Mouse (Mus musculus) midbrain, postnatal 0 days (tissue): ENCODE data around the gene Zfp367. TPM values are rescaled to one million over a fixed set of nuclear protein-coding genes. Genes with fewer than 3 reads are reported as not detected.
A peak's percentile ranks its signal among the peaks of the same experiment; 100 is the strongest.

Source experiments
- ATAC-seq: fragments of 200-750 bp; cut with Nextera tagmentation; 2 replicates; pipeline ENCODE4 v1.8.0; 2017; ENCODE audit warnings: moderate number of reproducible peaks, mild to moderate bottlenecking, moderate TSS enrichment, moderate library complexity; ENCODE audit not compliant: low FRiP score
- DNase-seq: peaks from one replicate; pipeline ENCODE4 v3.0.0-alpha.2; 2015; ENCODE audit warnings: low spot score
- H3K27ac ChIP-seq: fragments of 300-500 bp; sonication (generic); 2 replicates; pipeline ENCODE4 v1.5.1; 2014; ENCODE audit warnings: low read depth, mild to moderate bottlenecking, low read length, mixed read lengths
- H3K27me3 ChIP-seq: fragments of 300-500 bp; sonication (generic); 2 replicates; pipeline ENCODE4 v1.6.1; 2014; ENCODE audit warnings: low read length, control low read depth, mixed read lengths; ENCODE audit not compliant: insufficient read depth
- H3K36me3 ChIP-seq: fragments of 300-500 bp; sonication (generic); 2 replicates; pipeline ENCODE4 v1.6.1; 2014; ENCODE audit warnings: low read length, control low read depth, mixed read lengths; ENCODE audit not compliant: insufficient read depth
- H3K4me1 ChIP-seq: fragments of 300-500 bp; sonication (generic); 2 replicates; pipeline ENCODE4 v1.6.1; 2014; ENCODE audit warnings: mild to moderate bottlenecking, control low read depth, antibody characterized with exemption, low read length, mixed read lengths; ENCODE audit not compliant: insufficient read depth
- H3K4me2 ChIP-seq: fragments of 300-500 bp; sonication (generic); 2 replicates; pipeline ENCODE4 v1.6.1; 2014; ENCODE audit warnings: low read depth, mild to moderate bottlenecking, low read length, mixed read lengths; ENCODE audit not compliant: poor library complexity, severe bottlenecking
- H3K4me3 ChIP-seq: fragments of 300-500 bp; sonication (generic); 2 replicates; pipeline ENCODE4 v1.5.1; 2014; ENCODE audit warnings: low read depth, mild to moderate bottlenecking, low read length, moderate library complexity
- H3K9ac ChIP-seq: fragments of 300-500 bp; sonication (generic); replicated peaks from 2 replicates; pipeline ENCODE4 v1.6.1; 2014; ENCODE audit warnings: mild to moderate bottlenecking, low read length, moderate library complexity, mixed read lengths; ENCODE audit not compliant: poor library complexity, severe bottlenecking
- H3K9me3 ChIP-seq: fragments of 300-500 bp; sonication (generic); 2 replicates; pipeline ENCODE4 v1.6.1; 2016; ENCODE audit warnings: low read length, control low read depth
- CTCF ChIP-seq: IDR thresholded peaks from 2 replicates; pipeline ENCODE4 v1.5.1; 2016; ENCODE audit warnings: antibody characterized with exemption, mild to moderate bottlenecking
- WGBS: fragments of 180-500 bp; shearing (Covaris S2); extraction: QIAGEN DNeasy Blood & Tissue Kit; methylation state at CpG from one replicate; pipeline ENCODE4 v1.1.7; 2014; 5-methylcytosine and 5-hydroxymethylcytosine counted together
- polyA plus RNA-seq: library from polyadenylated mRNA; unstranded; fragments of >200 nt; fragmentation: Nextera tagmentation; extraction: Ambion mirVana; gene quantifications from 2 replicates; pipeline ENCODE4 v1.2.1, GENCODE M21; 2015
- total RNA-seq: library from RNA; depleted of rRNA; stranded (reverse); fragments of >200 nt; gene quantifications from 2 replicates; pipeline ENCODE4 v1.2.3, GENCODE M21; 2014

The Zfp367 gene
- total and polyA plus RNA-seq, 2 experiments from 2014 or later = 3.4 to 7.1 TPM

DNA sequence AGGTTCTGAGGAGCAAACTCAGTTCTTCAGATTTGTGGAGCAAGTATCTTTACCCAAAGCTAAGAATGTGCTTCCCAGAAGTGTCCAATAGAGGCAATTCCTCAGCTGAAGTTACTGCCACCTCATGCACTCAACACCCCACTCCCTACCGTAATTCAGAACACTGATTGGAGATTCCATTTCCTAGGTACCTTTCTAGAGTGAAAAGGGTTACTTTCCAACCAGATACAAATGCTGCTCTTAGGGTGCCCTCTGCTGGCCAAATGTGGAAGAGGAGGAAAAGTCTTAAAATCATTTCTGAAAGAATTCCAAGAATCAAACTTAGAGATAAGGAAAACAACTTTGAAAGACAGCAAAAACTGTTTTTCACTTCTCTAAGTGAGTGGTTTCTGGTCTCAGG is 59.7 kb downstream of the Zfp367 start:
- ATAC-seq = no peak

DNA sequence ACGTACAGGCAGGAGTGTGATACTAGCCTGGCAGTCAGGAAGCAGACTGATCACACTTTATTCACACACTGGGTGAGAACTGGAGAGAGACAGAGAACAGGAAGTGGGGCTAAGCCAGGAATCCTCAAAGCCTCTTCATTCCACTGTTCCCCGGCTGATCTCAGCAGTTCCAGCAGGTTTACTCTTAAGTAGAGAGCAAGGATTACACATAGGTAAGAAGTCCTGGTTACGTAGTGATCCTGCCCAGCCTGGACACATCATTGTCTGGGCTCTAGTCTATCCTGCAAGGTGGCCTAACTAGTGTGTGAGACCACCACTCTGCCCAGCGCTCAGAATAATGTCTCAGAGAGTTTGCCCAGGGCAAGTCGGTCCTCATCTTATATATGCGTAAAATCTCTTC is 60.2 kb downstream of the Zfp367 start:
- no peak overlapping the region for H3K27ac ChIP-seq
- no peak overlapping the region for H3K9ac ChIP-seq
- DNase-seq (no peak), ATAC-seq (no peak)
- H3K4me3 ChIP-seq = no peak overlapping the region
- H3K4me1 ChIP-seq = no peaks in the 10 kb centered on the region
- H3K4me2 ChIP-seq = no peak overlapping the region
- H3K27me3 ChIP-seq = no peaks in the 10 kb centered on the region
- no peaks in the 10 kb centered on the region for H3K9me3 ChIP-seq
- no peaks in the 10 kb centered on the region for H3K36me3 ChIP-seq
- no peak for TF ChIP-seq CTCF
- 62% methylated on average over 6 of the region's 6 CpGs for WGBS

More for the DNA sequence above, 59.7 kb downstream of the Zfp367 start:
- H3K9me3 ChIP-seq = no peaks in the 10 kb centered on the region
- no peak overlapping the region for H3K4me2 ChIP-seq
- H3K36me3 ChIP-seq = no peaks in the 10 kb centered on the region
- no peaks in the 10 kb centered on the region for H3K27me3 ChIP-seq
- DNase-seq = peak; percentile 78
- H3K4me3 ChIP-seq = no peak overlapping the region
- H3K27ac ChIP-seq = no peak overlapping the region
- H3K9ac ChIP-seq = no peak overlapping the region
- peak; percentile 94 for TF ChIP-seq CTCF
- 7% methylated on average over 1 of the region's 1 CpGs for whole genome bisulfite sequencing
- H3K4me1 ChIP-seq = no peaks in the 10 kb centered on the region

DNA sequence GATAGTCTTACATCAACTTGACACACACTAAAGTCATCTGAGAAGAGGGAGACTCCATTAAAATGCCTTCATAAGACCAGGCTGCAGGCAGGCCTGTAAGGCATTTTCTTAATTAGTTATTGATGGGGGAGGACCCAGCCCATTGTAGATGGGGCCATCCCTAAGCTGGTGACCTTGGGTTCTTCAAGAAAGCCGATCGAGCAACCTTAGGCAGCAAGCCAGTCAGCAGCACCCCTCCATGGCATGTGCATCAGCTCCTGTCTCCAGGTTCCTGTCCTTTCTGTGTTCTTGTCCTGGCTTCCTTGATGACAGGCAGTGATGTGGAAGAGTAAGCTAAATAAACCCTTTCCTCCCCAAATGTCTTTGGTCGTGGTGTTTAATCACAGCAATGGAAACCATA is 60.9 kb downstream of the Zfp367 start:
- Histone ChIP-seq H3K9ac (no peak overlapping the region), H3K27ac (no peak overlapping the region), H3K4me1 (no peaks in the 10 kb centered on the region), H3K4me2 (no peak overlapping the region), H3K36me3 (no peaks in the 10 kb centered on the region), H3K27me3 (no peaks in the 10 kb centered on the region), H3K9me3 (no peaks in the 10 kb centered on the region), H3K4me3 (no peak overlapping the region)
- DNase-seq (no peak), ATAC-seq (no peak)
- 69% methylated on average over 3 of the region's 3 CpGs for WGBS
- TF ChIP-seq CTCF = no peak

DNA sequence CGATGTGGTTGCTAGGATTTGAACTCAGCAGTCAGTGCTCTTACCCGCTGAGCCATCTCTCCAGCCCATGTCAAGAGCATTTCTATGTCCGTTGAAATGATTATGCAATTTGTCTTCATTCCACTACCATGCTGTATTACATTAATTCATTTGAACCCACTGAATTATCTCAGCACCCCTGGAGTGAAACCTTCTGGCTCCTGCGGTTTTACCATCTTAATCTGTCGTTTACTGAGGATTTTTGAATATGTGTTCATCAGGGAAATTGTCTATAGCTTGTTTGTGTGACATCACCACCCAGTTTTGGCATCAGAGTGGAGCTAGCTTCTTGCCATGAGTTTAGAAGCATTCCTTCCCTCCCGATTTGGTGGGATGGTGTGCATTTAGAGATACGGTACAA is 62.0 kb downstream of the Zfp367 start:
- WGBS = 45% methylated on average over 7 of the region's 7 CpGs
- Histone ChIP-seq H3K36me3 (no peaks in the 10 kb centered on the region), H3K4me1 (no peaks in the 10 kb centered on the region), H3K4me2 (no peak overlapping the region), H3K9ac (no peak overlapping the region), H3K27ac (no peak overlapping the region), H3K27me3 (no peaks in the 10 kb centered on the region), H3K4me3 (no peak overlapping the region), H3K9me3 (no peaks in the 10 kb centered on the region)
- no peak for ATAC-seq
- DNase-seq = peak; percentile 37
- no peak for TF ChIP-seq CTCF

DNA sequence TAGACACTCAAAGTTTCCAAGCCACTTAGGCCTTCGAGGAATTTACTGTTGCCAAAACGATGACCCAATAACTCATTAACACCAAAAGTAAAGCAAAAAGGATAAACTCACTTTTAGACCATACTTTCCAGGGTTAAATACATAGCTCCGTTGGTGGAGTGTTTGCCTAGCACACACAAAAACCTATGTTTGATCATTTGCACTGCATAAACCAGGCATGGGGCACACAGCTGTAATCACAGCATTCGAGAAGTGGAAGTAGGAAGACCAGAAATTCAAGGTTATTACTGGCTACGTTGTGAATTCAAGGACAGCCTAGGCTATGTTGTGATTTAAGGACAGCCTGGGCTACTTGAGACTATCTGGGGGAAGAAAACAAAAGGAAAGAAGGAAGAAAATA is 62.7 kb downstream of the Zfp367 start:
- H3K4me3 ChIP-seq = no peak overlapping the region
- no peaks in the 10 kb centered on the region for H3K36me3 ChIP-seq
- no peak overlapping the region for H3K9ac ChIP-seq
- H3K9me3 ChIP-seq = no peaks in the 10 kb centered on the region
- WGBS = 88% methylated on average over 5 of the region's 5 CpGs
- DNase-seq (no peak), ATAC-seq (no peak)
- TF ChIP-seq CTCF = no peak
- no peak overlapping the region for H3K27ac ChIP-seq
- no peak overlapping the region for H3K4me2 ChIP-seq
- no peaks in the 10 kb centered on the region for H3K27me3 ChIP-seq
- no peaks in the 10 kb centered on the region for H3K4me1 ChIP-seq

DNA sequence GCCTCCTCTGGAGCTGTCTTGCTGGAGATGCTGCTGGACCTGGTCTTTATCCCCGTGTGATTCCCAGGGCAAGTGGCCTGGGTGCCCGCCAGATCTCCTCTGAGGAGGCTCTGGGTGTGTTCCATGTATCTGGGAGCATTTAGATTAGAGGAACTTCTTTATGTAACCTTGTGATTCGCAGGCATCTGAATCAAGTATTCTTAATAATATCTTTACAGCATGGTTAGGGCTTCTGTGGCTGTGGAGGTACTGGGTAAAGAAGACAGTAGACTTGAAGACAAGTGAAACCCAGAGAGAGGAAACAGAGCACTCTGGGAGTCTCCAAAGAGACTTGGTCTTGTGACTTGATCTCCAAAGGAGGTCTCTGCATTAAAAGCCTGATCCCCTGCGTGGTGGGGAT is 63.9 kb downstream of the Zfp367 start, which contains the start of gene Hsd17b3:
TSS of gene Hsd17b3 (minus strand) at position 101 of the 400 bp plus-strand sequence.
- Histone ChIP-seq H3K9me3 (no peaks in the 10 kb centered on the region), H3K36me3 (no peaks in the 10 kb centered on the region), H3K27me3 (no peaks in the 10 kb centered on the region), H3K9ac (no peak within 1 kb of the TSS), H3K4me1 (no peaks in the 10 kb centered on the region), H3K4me2 (no peak within 1 kb of the TSS), H3K27ac (no peak within 1 kb of the TSS), H3K4me3 (no peak within 1 kb of the TSS)
- TF ChIP-seq CTCF = no peak
- WGBS = 82% methylated on average over 4 of the region's 4 CpGs
- no peak for ATAC-seq
- DNase-seq = no peak
